Mouse (Mus musculus) inflammation-experienced regulatory T-cells, adult 6 months (primary cell): Measurements from ENCODE around the gene Rrp36. TPM values are rescaled to one million over a fixed set of nuclear protein-coding genes. Genes with fewer than 3 reads are reported as not detected.

ENCODE experiments used
- ATAC-seq: one replicate; pipeline ENCODE4 v1.8.0; 2017
- polyA plus RNA-seq, 3 experiments: library from polyadenylated mRNA; unstranded; fragments of 100-300 nt; shearing (Covaris generic); gene quantifications; one replicate each; pipeline ENCODE4 v1.2.1; 2017

Gene Rrp36
- polyA plus RNA-seq, result 10 to 100 TPM; 47.3 to 50.7 (median 47.7) TPM

GRCm38 (mm10) chr17:46673850-46674529, at the start of gene Rrp36:
Rrp36 (minus strand) TSS chr17:46674352.
- ATAC-seq, result peak; percentile 100

GRCm38 (mm10) chr17:46721077-46721476, 46.9 kb upstream of the Rrp36 start:
- no peak for ATAC-seq

GRCm38 (mm10) chr17:46714756-46715481, 40.8 kb upstream of the Rrp36 start:
- ATAC-seq, result no peak

GRCm38 (mm10) chr17:46713849-46714248, 39.7 kb upstream of the Rrp36 start:
- no peak for ATAC-seq

- ATAC-seq, result no peak
Measured at GRCm38 (mm10) chr17:46712442-46712841, 38.3 kb upstream of the Rrp36 start.

GRCm38 (mm10) chr17:46711612-46712271, 37.6 kb upstream of the Rrp36 start:
- ATAC-seq, result peak; percentile 31

- ATAC-seq, result peak; percentile 95
Measured at GRCm38 (mm10) chr17:46710959-46711597, 36.9 kb upstream of the Rrp36 start, which contains the start of gene Pex6. Pex6 (plus strand) TSS chr17:46711463.

GRCm38 (mm10) chr17:46706375-46707089, 32.4 kb upstream of the Rrp36 start:
- no peak for ATAC-seq

GRCm38 (mm10) chr17:46704887-46705835, 31.0 kb upstream of the Rrp36 start, which contains the start of gene Ppp2r5d:
Ppp2r5d (minus strand) TSS chr17:46705111.
- ATAC-seq, result peak; percentile 99

GRCm38 (mm10) chr17:46703971-46704886, 30.1 kb upstream of the Rrp36 start:
- no peak for ATAC-seq

- ATAC-seq, result no peak
Measured at GRCm38 (mm10) chr17:46702506-46702905, 28.4 kb upstream of the Rrp36 start.

- no peak for ATAC-seq
Measured at GRCm38 (mm10) chr17:46702100-46702499, 27.9 kb upstream of the Rrp36 start.

- ATAC-seq, result no peak
Measured at GRCm38 (mm10) chr17:46701489-46701888, 27.3 kb upstream of the Rrp36 start.

- no peak for ATAC-seq
Measured at GRCm38 (mm10) chr17:46699912-46700311, 25.8 kb upstream of the Rrp36 start.

- ATAC-seq, result no peak
Measured at GRCm38 (mm10) chr17:46699245-46699644, 25.1 kb upstream of the Rrp36 start.

- no peak for ATAC-seq
Measured at GRCm38 (mm10) chr17:46698515-46698914, 24.4 kb upstream of the Rrp36 start.

- ATAC-seq, result no peak
Measured at GRCm38 (mm10) chr17:46694517-46695063, 20.4 kb upstream of the Rrp36 start.

GRCm38 (mm10) chr17:46691390-46691789, 17.2 kb upstream of the Rrp36 start:
- ATAC-seq, result no peak

GRCm38 (mm10) chr17:46690665-46691064, 16.5 kb upstream of the Rrp36 start:
- no peak for ATAC-seq

- ATAC-seq, result peak; percentile 79
Measured at GRCm38 (mm10) chr17:46685913-46686312, 11.8 kb upstream of the Rrp36 start.
